Mouse (Mus musculus) common myeloid progenitor, adult 5-6 weeks (primary cell): ENCODE results near the gene Klk4. TPM values are rescaled to one million over a fixed set of nuclear protein-coding genes. Genes with fewer than 3 reads are reported as not detected.

Source experiments
- ATAC-seq: replicated peaks from 2 replicates; pipeline ENCODE4 v1.8.0; 2016; ENCODE audit warnings: low read depth, mild to moderate bottlenecking, moderate TSS enrichment, inconsistent platforms; ENCODE audit not compliant: poor library complexity, severe bottlenecking
- total RNA-seq: library from RNA; stranded (forward); fragments of 200-1000, 187-1606 nt; gene quantifications from 2 replicates; pipeline ENCODE4 v1.2.3, GENCODE M21; 2017

The Klk4 gene
- total RNA-seq = not detected in 2 replicates

DNA sequence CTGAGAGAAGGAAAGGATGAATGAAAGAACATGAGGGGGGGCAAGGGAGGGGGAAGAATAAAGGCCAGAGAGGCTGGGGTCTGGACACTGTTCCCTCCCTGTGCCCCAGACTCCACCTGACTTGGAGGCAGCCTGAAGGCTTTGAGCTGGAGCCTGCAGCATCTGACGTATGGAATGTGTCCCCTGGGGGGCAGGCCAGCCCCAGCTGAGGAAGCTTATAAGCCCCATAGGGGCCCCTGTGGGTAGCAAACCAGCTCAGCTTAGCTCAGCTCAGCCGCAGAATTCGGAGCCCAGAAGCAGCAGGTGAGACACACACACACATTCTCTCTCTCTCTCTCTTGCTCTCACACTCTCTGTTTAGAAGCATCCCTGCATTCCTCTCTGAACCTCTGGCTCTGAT is at the start of gene Klk4:
Gene Klk4, plus strand, starts transcription at position 249 of the 400 bp plus-strand sequence.
- no peak for ATAC-seq

DNA sequence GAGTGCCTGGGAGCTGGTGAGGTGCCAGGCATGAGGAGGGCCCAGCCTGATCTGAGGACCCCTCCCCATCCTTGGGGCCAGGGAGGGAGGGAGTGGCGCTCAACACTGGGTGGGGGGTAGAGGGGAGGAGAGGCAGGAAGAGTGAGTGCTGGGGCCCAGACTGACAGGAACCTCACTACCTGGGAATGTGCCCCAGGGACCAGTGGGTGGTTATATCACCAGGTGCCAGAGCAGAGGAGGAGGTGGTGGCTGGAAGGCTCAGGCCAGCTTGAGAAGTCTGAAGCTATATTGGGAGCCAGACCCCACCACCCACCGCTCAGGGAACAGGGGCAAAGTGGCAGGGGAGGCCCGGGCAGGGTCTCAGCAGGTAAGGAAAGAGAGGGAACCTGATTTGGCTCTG is 39.3 kb upstream of the Klk4 start, which contains the start of gene Klk5:
Gene Klk5, plus strand, starts transcription at position 271 of the 400 bp plus-strand sequence.
- no peak for ATAC-seq

DNA sequence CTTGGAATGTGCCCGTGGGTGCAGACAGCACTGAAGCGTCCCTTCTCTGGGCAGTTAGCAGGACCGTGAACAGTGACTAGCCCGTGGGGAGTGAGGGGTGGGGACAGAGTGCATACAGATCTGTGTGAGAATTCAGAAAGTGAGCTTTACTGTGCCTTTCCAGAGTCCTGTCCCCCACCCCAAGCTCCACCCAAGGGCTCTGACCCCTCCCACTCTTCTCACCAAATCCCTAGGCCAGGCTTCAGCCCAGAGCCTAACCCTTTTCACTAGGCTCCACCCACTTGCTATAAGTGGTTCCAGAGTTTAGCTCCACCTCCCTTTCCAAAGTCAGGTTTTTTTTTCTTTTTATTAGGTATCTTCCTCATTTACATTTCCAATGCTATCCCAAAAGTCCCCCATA is 37.2 kb upstream of the Klk4 start:
- ATAC-seq = no peak

DNA sequence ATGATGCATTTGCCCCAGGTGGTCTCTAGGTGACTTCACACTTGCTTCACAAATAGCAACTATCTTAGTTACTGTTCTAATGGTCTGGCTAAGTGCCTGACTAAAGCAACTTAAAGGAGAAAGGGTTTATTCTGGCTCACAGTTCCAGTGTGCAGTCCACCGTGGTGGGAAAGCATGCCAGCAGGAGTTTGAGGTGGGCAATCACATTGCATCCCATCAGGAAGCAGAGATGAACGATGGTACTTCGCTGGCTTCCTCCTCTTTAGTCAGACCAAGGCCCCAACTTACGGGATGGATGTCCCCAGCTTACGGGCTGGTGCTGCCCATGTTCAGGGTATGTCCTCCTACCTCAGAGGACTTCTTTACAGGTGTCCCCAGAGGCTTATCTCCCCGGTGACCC is 29.3 kb upstream of the Klk4 start:
- ATAC-seq = no peak

- ATAC-seq = no peak
Measured at GRCm38 (mm10) chr7:43854642-43855380, 26.1 kb upstream of the Klk4 start.

DNA sequence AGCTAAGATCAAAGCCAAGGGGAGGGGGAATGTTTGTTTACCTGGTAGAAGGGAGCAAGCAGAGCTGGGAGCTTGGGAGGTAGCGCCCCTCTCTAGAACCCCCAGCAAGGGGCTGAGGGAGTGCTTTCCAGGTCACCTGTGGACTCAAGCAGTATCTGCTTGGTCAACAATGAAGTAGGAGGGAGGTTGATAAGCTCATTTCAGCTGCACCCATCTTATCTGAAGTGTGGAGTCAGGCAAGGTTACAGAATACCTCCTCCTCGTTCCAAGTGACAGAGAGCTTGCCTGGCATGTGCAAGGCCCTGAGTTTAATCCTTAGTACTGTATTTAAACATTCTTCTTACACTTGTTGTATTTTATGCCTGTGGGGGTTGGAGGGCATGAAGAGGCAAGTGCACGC is 25.3 kb upstream of the Klk4 start:
- ATAC-seq = no peak

DNA sequence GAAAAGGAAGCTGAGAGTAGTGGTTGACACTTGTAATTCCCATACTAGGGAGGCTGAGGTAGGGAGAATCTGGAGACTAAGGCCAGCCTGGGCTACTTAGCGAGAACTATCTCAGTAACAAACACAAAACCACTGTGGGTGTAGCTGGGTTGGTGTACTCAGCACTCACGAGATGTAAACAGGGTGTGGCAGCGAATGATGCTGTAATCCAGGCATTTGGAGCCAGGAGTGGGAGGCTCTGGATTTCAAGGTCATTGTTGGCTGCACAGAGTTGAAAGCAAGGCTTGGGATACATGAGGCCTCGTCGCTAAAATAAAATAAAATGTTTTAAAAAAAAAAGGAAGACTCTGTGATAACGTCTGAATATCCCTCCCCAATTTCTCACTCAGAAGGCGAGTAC is 24.7 kb upstream of the Klk4 start:
- ATAC-seq = no peak

DNA sequence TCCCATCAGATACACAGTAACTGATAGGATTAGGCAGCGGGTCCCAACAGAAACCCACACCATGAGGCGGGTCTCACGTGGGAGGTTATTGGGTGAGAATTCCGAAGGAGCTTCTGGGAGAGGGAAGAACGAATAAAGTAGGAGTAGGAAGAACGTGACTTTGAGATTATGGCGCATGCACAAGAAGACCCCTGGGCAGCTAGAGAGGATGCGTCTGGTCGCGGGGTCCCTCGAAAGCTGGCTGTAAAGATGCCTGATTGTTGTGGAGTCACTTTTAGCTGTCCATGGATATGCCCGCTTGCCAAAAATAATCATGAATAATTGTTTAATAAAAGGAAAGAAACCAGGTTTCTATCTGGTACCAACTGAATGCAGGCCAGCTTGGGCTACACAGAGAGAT is 23.5 kb upstream of the Klk4 start:
- ATAC-seq = no peak

DNA sequence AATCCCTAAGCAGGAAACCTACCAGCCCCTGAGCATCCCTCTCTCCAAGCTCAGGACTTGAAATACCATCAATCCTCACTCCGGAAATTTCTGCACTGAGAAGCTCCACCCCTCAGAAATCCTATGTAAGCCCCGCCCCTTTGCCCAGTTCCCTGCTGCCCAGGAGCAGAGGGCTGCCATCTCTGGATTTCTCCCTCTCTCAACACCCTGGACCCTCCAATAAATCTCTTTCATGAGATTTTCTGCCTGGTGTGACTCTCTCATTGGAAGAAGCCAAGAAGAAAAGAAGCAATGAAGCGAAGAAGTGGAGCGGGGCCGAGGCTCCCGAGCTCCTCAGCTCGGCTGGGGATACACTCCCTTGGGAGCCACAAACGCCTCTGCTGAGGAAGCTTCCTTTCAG is 20.5 kb upstream of the Klk4 start:
- ATAC-seq = no peak

GRCm38 (mm10) chr7:43873237-43873636 is 7.7 kb upstream of the Klk4 start:
- ATAC-seq = peak; percentile 62

DNA sequence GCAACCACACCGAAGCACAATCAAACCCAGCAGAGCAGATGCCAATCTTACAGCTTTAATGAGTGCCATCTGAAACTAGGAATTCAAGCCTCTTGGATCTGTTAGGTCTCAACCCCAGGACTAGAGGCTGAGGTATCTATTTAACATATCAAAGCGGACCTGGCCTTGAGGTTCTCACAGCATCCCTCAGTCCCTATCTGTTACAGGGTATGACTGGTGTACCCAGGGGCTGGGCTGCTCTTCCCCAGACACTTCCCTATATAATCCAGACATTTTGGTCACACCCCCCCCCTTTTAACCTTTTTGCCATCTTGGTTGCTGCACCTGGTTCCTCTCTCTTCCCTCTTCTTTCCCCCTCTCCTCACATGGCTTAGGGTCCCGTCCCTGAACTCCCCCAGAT is 7.3 kb upstream of the Klk4 start:
- no peak for ATAC-seq

DNA sequence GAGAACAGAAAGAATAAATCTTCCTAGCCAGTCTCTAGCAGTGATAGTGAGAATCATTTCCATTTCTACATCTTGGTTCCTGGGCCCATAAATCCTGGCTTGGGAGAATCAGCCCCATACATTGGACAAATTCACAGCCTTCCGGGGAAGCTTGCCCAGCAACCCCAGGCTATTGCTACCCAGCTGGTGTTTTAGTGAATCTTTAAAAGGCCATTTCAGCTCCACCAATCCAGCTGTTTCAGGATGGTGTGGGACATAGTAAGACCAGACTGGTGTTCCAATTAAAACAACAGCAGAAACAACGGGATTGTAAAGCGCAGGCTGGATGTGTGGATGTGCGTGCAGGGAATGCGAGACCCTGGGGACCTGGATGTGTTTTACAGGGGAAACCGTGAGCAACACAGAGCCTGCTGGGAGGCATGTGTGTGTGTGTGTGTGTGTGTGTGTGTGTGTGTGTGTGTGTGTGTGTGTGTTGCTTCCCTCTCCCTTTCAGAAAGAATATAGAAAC is 6.0 kb upstream of the Klk4 start:
- ATAC-seq = no peak

DNA sequence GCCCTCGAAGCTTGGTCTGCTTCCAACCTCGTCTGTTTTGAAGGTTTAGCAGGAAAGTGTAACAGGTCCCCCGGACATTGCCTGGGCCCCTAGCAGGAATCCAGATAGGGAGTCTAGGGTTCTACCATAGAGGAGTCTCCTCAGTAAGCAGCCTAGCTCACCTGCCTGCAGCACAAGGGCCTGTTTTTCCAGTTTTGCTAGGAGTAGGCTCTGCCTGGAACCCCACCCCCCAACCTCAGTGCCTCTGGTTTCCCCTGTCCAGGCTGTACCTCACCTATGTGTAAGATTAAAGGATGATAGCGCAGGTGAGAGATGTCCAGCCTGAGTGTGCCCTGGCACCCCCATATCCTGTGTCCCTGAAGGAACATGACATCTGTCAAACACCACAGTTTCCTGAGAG is 4.5 kb upstream of the Klk4 start:
- ATAC-seq = no peak

DNA sequence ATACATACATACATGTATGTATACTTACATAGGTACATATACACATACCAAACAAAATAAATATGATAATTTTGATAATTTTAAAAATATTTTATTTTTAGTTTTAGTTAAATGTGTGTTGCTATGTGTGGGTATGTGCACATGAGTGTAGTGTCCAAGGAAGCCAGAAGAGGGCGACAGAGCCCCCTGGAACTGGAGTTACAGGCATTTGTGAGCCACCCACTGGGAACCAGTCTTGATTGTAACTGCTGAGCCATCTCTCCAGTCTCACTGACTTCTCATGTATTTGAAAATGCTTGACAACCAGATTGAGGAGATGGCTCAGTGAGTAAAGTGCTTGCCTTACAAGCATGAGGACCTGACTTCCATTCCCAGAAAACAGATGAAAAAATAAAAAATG is 2.7 kb upstream of the Klk4 start:
- no peak for ATAC-seq

GRCm38 (mm10) chr7:43882346-43882745 is 1.4 kb downstream of the Klk4 start:
- no peak for ATAC-seq

- ATAC-seq = 0 out of 2 replicates have a peak, but pooled peaks have one; percentile 13
Measured at GRCm38 (mm10) chr7:43882811-43883210, 1.9 kb downstream of the Klk4 start.

GRCm38 (mm10) chr7:43883547-43883946 is 2.6 kb downstream of the Klk4 start:
- ATAC-seq = peak; percentile 86

DNA sequence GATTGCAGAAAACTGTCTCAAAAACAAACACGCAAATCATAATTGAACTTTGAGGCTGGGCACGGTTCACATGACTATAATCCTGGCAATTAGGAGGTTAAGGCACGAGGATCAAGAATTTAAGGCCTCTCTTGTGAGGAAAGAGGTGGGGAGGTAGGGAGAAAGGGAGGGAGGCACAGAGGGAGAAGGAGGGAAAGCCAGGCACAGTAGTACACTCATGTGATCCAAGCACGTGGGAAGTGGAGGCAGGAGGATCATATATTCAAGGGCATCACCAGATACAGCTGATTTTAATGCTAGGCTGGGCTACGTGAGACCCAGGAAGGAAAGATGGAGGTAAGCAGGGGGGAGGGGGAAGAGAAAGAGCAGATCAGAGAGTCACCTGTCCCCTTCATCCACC is 10.4 kb downstream of the Klk4 start:
- no peak for ATAC-seq

DNA sequence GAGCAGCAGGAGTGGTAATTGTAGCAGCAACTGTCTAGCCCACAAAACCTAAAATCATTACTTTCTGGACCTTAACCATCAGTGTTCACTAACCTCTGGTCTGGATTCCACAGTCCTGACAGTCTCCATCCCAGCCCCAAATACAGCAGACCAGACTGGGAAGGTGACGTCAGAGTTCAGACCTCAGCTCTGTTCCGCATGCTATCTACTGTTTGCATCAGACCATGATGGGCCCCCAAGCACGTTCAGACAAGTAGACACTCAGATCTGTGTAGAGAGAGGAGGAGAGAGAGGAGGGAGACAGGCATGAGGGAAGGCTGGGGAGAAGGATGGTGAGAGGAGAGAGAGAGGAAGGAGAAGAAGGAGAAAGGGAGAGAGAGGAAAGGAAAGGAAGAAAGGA is 10.8 kb downstream of the Klk4 start:
- ATAC-seq = no peak

- ATAC-seq = peak; percentile 95
Measured at GRCm38 (mm10) chr7:43894836-43895235, 13.9 kb downstream of the Klk4 start.

DNA sequence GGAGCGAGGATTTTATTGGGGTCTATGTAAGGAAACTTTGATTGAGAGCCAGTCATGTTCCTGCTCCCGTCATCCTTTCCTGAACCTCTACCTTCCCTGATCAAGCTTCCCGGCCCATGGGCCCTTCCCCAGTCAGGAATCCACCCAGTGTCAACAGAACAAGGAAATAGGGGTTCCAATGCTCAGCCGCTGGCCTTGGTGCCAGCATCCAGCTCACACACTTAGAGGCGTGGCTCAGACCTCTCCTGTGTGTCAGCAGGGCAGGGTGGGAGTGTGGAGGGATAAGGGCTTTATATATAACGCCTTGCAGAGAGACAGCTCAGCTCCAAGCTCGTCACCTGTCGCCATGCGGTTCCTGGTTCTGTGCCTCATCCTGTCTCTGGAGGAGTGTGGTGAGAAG is 33.9 kb downstream of the Klk4 start:
- ATAC-seq = no peak

GRCm38 (mm10) chr7:43918426-43918825 is 37.5 kb downstream of the Klk4 start:
- no peak for ATAC-seq
